Mouse (Mus musculus): Measurements from ENCODE around the gene Iqgap3.

DNA sequence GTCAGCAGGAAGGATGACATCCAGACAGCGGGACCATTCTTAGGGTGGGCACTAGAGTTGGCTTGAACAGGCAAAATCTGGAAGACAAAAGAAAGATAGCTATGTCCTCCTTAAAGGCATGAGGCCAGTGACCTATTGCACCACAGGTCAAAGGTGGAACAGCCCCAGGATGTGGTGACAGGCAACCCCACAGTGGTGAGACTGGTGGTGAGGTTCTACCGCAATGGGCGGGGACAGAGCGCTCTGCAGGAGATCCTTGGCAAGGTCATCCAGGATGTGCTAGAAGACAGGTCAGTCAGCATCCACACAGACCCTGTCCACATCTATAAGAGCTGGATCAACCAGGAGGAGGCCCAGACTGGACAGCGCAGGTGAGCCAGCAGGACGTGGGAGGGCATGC is 27.4 kb downstream of the Iqgap3 start:
- TF ChIP-seq POLR2A (IDR thresholded peaks at IDR 0.05; ENCODE audit: low read depth, low read length) (no peak), CTCF (IDR thresholded peaks at IDR 0.05; ENCODE audit: borderline replicate concordance, insufficient read depth, low read length) (no peak)

Data from embryonic fibroblast, embryonic 13.5 days (primary cell).